Mouse (Mus musculus) myocyte (in vitro differentiated cells): ENCODE data around the gene Dirc2.

Source experiments
- MYOD1 ChIP-seq, 3 experiments: IDR thresholded peaks; one replicate each; pipeline ENCODE4 v1.6.1; 2011; ENCODE audit warnings: control low read depth in 2 of 3, low read depth in 2 of 3, mild to moderate bottlenecking in 2 of 3, moderate library complexity in 1 of 3; ENCODE audit not compliant: insufficient read length in 2 of 3, control insufficient read depth in 1 of 3
- POLR2A ChIP-seq: IDR thresholded peaks from one replicate; pipeline ENCODE4 v1.6.1; 2011; ENCODE audit warnings: low read depth, mild to moderate bottlenecking, control low read depth, moderate library complexity; ENCODE audit not compliant: insufficient read length
- TCF12 ChIP-seq: IDR thresholded peaks from one replicate; pipeline ENCODE4 v1.6.1; 2011; ENCODE audit warnings: mild to moderate bottlenecking, control low read depth; ENCODE audit not compliant: poor library complexity, insufficient read depth, severe bottlenecking

GRCm38 (mm10) chr16:35748237-35748603 lies 20.9 kb downstream of the Dirc2 start:
- TF ChIP-seq MYOD1 (IDR thresholded peaks at IDR 0.05; ENCODE audit: control insufficient read depth in 1 of 3, insufficient read length in 2 of 3, low read depth in 2 of 3) (no peak), TCF12 (no peak), POLR2A (no peak)
